Mouse (Mus musculus): Measurements from ENCODE around the gene Atp2b2.

DNA sequence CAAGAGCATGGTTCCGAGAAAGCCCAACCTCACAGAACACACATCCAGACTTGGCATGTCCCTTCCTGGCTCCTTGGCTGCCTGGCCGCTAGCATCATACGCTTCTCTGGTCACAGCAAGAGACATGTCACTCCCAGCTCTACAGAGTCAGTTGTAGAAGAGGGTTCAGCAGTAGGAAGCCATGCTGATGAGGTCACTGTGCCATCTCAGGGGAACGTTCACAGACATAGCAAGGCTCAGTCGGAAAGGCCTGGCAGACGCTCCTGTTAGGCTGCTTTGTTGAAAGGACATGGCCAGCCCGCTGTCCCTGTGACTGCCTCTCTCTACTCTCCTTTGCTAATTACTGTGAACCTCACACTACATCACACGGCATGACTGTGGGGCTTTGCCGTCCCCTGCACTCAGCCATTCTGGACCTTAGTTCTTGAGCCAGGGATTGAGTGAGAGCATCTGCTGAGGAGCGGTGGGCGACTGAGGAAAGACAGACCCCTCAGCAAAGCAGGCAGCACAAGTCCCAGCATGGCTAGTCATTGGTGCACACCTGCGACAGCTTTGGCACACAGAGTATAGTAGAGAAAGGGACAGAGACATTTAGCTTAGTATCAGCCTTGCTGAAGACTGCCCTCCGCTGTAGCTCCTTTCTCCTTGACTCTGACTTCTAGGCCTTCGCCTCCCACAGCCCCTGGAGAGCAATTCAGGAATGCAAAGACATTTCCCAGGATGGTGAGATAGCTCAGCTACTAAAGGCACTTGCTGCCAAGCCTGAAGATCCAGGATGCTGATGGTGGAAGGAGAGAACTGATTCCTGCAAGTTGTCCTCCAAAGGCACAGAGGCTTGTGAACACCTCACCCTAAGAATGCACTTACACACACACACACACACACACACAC is 108.9 kb downstream of the Atp2b2 start:
- TF ChIP-seq POLR2A (IDR thresholded peaks at IDR 0.05; ENCODE audit: low read depth, low read length) (no peak), CTCF (IDR thresholded peaks at IDR 0.05; ENCODE audit: borderline replicate concordance, insufficient read depth, low read length) (no peak)

Data from embryonic fibroblast, embryonic 13.5 days (primary cell).